Mouse (Mus musculus) gastrocnemius, postnatal 4 days (tissue): ENCODE measurements around the gene Upp2. TPM values are rescaled to one million over a fixed set of nuclear protein-coding genes. Genes with fewer than 3 reads are reported as not detected.

Source experiments
- DNase-seq, 2 experiments: peaks; one replicate each; pipeline ENCODE4 v3.0.0; 2021 to 2022; ENCODE audit warnings: low spot score in 2 of 2, mixed read lengths in 2 of 2
- total RNA-seq, 2 experiments: library from RNA; stranded (reverse); gene quantifications; 2 replicates each; pipeline ENCODE4 v1.2.3; 2021

Upp2 gene
- total RNA-seq, 2 experiments from 2014 or later: 2.3 to 3.0 TPM

DNA sequence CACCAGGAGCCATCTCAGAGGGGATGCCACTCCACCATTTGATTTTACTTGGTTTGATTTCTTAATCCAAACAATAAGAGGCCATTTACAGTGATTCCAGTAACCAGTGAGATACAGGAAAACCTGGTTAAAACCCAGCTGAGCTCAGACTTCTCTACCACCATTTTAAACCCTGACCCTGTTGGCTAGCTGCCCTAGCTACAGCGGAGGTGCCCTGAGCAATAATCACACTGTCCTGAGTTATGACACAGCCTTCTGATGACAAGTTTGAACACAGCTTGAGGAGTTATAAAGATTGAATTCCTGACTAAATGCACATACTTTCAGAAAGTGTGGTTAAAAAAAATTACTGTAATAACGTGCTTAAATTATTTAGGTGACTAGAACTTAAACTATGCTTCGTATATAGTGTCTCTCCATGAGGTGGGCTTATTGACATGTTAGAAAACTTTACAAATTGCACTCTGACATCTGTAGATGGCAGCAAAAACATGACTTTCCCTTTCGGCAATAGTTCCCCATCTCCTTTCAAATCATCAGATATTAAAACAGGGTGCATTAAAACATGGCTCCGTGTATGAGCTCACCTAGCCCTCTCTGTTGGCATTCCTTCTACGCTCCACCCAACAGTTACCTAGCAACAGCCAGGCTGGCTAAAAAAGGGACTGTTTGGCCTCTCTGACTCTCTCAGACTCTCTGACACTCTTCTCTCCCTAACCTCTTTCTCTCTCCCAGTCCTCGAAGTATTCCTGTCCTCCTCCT is 263.1 kb downstream of the Upp2 start:
- DNase-seq: no peak

DNA sequence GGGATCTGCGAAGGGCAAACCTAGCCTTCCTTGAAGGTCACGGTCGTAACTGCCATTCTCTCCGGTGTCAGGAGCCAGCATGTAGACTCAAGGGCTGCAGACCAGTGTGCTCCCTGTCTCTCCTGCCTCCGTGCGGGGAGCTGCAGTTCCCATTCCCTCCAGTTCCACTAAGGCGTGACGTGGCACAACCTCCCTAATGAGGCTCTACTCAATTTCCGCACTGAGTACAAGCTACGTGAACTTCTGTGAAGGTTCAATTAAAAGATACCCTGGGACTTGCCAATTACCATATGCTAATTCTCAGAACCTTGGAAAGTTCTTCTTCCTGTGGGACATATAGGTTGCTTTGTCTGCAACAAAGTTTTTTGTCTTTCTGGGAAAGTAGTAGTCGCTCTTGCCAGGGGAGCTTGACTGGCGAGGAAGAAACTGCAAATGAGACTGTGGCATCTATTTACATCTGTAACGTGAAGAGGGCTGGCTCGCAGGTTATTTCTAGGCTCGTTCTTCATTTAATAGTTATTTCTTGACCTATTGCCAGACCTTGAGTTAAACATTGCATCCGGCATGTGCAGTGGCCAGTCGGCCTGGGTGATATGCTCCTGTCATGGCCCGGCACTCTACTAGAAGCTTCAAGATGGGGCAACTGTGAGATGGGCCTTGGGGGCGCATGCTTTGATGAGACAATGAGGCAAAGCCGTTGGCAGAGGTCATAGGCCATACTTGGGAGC is 265.3 kb downstream of the Upp2 start:
- DNase-seq: no peak

DNA sequence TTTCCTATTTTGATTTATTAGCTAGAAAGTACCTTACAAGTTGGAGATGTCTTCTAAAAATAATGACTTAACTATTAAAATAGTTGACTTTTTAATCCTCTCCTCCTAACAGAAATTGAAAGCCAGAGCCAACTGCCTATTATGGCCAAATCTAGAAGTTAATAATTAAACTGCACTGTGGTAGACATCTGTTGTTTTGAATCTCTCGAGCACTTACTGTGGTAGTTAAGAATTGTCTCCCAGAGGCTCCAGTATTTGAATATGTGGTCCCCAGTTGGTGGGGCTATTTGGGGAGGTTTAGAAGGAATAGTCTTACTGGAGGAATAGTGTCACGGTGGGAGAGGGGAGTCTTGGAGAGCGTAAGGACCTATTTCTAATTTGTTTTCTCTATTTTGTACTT is 273.9 kb downstream of the Upp2 start:
- no peak for DNase-seq

DNA sequence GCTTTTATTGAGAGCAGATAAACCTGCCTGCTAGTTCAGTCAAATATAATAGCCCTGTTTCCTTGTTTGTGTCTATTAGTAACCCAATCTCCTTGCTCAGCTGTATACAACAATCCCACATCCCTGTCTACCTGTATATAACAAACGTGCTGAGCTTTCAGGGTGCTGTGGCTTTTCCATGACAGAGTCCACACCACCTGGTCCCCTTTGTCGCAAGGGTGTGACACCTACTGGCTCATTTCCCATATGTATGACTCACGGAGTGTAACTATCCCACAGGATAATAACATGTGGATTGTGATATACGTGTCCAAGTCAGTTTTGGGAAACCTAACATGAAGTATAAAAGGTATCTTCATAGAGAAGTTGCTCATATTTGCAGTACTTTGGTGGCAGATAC is 275.3 kb downstream of the Upp2 start:
- no peak for DNase-seq

Other genes with a start within 250 kb of the Upp2 start
- gene Acvr1c, start 209.4 kb upstream of the Upp2 start, total RNA-seq: 1 to 10 TPM; 2.6 to 4.0 TPM
- not detected for gene Gm17409, start 97.2 kb upstream of the Upp2 start, total RNA-seq
- gene Acvr1, start 141 bp upstream of the Upp2 start, total RNA-seq: 10 to 100 TPM; 37.6 to 43.2 TPM